Mouse (Mus musculus) kidney, postnatal 10 days (tissue): ENCODE measurements around the gene Itpr2.
A peak's percentile ranks its signal among the peaks of the same experiment; 100 is the strongest.

Source experiments
- DNase-seq: peaks from one replicate; pipeline ENCODE4 v3.0.0; 2021; ENCODE audit warnings: mixed read lengths

The Itpr2 gene

DNA sequence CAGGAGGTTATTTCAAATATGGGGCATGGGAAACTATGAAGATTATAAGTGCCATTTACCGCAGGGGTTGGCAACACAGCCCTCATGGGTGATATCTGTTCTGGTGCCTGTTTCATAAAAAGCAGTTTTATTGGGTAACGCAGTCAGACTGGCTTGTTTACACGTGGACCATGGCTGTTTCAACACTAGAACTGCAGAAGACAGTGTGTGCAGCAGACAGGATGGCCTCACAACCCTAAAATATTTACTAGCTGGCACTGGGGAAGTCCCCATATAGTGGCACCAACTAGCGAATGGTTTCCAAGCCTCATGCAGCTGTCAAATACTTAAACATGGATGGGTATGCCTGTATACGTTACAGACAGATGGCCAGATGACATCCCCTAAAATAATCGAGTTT, 290.8 kb downstream of the Itpr2 start:
- no peak for DNase-seq

DNA sequence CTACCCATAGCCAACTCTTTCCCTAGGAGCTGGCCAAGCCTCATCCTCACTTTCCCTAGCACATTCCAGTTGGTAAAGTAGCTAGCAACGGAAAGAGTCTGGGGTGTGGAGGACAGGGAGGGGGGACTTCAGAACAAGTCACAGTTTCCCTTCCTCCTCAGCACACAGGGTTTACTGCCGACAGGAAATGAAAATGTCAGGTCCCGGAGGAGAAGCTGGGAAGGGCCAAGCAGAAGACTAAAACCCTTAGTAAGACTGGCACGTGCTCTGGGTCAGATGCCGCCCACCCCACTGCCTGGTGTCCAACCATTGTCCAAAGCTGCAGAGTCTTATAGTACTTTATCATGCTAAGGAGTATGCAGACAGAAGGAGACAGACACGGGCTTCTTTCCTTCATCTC, 293.0 kb downstream of the Itpr2 start:
- peak; percentile 46 for DNase-seq

DNA sequence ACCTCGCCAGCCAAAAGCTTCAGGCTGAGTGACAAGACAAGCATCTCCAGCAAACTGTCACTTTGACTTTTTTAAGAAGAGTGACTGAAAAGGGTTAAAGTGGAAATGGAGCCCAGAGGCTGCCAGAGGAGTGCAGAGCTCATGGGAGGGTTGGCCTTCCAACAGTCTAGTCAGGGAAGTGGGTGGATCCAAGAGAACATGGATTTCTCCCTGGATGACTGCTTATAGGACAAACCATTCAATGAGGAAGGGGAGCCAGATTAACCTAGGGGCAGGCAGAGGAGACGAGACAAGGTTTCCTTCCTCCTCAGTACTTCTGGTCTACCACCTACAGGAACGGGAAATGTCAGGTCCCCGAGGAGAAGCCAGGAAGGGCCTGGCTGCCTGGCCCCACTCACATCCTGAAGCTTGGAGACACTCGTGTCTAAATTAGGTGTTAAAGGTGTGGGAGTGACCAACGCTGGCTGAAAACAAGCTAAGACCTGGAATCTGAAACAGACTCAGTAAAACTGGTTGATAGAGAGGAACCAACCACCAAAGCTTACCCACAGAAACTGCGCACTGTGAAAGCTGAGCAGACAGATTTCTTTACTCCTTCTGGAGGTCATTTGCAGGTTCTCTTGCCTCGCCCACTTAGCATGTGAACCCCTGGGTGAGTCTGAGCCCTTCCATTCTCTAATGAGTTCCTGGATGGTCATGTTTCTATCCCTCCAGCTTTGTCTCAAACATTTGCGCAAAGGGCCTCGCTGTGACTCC, 294.6 kb downstream of the Itpr2 start:
- DNase-seq, result peak; percentile 41

DNA sequence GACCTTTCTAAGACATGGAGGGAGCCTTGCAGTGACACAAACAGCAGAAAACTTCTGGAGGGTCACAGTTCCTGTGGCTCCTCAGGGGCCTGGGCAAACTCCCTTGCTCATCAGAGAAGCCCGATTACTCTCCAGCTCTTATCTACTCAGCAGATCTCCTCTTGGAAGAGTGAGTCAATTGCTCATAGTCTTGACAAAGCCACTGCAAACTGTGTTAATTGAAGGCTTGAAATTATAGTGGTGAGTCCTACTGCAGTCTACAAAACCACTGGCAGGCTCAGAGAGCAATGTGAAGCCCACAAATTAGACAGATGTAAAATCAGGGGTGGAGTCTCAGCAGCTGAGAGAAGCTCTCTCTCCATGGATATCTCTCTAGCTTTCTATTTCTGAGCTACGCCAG, 296.9 kb downstream of the Itpr2 start:
- DNase-seq, result no peak

DNA sequence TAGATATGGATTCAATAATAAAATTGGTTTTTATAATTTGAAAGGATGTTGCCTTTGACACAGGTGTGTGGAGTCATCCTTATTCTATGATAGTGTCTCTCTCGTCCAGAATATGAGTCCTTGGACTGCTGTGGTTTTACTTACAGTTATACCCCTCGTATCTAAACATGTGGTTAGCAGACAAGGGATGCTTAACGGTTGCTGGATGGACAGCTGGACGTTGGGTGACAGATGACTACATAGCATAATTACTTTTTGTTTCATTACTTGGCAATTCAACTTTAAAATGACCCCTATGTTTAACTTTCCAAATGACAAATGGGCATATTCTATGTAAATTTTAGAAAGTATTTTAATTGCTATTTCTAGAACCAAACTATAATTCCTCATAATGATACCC, 297.6 kb downstream of the Itpr2 start:
- no peak for DNase-seq

DNA sequence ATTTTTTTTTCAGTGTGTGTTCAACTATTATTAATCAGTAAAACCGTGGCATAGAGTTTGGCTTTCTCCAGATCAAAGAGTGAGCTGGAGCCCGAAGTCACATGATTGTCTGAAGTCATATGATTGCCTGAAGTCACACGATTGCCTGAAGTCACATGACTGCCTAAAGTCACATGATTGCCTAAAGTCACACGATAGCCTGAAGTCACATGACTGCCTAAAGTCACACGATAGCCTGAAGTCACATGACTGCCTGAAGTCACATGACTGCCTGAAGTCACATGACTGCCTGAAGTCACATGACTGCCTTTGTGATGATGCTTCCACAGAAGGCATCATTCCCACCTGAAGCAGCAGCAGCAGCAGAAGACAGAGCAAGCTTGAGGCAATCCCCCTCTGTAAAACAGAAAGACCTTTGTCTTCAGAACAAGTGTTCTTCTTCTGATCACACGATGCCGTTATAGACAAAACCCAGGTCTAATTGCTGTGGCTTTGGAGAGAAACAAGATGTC, 304.1 kb downstream of the Itpr2 start:
- no peak for DNase-seq

DNA sequence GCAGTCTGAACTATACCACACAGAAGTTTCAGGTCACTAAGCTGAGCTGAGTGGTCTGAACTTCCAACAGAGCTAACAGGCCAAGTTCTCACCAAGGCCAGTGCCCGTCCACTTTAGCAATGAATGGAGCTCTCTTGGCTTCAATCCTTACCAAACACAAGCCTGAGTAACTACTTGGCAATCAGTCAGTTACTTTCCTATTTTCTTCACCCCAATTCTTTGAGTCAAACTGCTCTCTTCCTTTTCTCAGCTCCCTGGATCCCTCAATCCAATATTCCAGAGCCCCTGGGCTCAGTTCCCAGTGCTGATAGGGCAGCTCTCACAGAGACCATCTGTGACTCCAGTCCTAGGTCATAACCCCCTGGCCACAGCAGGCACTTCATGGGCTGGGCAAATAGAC, 305.3 kb downstream of the Itpr2 start:
- no peak for DNase-seq

DNA sequence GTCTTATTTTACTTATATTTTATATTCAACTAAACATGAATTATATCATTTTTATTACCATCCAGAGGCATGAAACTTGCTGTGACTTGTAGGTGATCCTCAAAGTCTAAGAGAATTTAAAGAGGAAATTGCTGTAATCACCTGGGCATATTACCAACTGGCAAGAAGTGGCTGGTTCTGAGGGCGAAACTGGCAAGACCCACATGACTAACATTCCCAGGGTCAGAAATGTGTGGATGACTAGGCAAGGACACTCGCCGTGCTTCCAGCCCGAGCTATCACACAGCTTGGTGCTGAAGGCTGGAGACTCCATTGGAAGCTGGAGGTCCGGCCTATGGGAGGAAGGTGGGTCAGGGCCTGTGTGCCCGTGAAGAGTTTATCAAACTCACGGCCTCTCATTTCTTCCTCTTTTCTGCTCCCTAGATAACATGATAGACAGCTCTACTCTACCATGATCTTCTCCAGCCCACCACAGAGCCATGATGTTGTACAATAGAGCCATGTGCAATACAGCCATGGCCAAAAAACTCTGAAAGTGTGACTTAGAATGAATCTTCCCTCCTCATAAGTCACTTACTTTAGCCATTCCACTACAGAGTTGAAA, 306.1 kb downstream of the Itpr2 start:
- DNase-seq, result no peak

DNA sequence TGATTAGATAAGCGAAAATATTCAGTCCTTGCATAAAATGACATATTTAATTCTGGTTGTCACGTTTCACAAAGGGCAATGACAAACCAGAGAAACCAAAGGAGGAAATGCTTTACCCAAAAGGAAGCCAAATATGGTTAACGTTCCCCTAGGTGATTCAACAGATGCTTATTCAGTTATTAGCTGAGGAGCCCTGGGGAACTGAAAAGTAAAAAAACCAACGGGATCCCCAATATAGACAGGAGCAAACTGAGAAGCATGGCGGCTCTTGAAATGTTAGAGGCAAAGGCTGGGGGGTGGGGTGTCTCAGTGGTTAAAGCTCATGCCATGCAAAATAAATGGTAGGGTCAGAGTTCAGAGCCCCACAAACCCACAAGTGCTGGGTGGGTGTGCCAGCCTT, 310.1 kb downstream of the Itpr2 start:
- DNase-seq, result no peak

DNA sequence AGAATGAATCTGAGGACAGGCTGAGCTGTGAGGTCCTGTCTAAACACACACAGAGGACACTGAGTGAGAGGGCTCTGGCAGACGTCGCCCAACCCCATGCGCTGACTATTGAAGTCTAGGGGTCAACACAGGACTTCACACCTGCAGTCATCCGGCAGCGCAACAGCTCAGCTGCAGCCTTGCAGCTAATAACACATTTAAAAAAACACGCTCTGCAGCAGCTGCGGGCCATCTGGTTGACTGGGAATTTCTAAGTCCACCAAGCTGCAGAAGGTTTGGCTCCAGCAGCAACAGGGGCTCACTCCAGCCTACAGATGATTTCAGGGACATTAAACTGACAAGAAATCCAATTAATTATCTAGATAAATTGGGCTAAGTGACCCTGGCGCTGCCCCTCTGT, 312.0 kb downstream of the Itpr2 start:
- peak; percentile 69 for DNase-seq

DNA sequence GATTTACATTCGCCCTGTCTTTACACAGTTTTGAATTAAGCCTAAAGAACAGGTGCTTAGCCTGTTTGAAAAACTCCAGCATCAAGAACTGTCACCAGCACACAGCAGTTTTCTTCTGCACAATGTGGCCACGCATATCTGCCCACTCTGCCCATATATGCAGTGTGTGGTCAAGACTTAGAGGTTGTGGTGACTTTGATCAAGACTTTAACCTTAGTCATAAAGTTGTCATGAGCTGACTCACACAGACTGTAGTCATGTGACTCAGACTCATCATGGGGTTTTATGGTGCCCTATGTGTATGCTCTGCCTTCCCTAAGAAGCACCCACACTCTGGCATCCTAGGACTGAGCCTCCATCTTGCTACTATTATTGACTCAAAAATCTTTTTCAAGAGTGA, 316.5 kb downstream of the Itpr2 start:
- no peak for DNase-seq

DNA sequence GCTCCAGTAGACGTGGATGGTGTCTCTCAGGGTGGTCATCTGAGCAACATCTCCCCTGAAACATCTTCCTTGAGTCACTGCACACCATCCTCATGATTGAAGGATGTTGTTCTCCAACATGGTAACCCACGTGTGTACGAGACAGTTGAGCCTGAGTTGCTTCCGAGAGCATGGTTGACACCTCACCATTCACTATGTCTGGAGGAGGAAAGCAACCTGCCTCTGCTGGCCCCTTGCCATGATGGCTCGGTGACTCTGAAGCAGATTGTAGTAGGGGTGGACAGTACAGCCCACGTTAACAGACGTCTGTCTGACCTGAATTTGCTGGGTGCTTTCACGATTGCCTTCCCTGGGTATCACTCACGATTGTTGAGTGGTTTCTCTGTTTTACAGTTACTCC, 317.3 kb downstream of the Itpr2 start:
- no peak for DNase-seq

DNA sequence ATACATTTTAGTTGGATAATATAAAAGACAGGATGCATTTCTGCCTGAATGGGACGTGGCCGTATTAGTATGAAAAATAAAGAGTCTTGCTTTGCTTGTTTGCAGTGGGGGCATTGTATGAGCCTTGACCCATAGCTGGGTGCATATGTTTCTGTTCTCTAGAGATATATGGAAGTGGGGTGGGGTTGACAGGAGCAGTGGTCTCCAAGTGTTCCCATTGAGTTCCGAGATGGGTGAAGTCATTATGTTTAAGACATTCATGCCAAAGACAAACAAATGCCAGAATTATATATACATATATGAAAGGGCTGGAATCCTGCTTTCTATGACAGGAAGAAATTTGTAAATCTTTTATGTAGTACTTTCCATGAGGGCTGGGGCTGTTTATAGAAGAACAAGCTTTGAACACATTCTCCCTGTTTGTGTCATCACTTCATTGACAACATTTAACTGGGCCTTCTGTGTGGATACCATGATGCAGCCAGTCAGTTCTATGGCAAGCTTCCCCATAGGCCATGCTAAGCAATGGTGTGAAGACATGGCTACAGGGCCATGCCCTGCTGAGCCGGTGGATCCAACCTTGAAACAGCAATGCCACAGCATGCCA, 327.3 kb downstream of the Itpr2 start:
- DNase-seq, result no peak

DNA sequence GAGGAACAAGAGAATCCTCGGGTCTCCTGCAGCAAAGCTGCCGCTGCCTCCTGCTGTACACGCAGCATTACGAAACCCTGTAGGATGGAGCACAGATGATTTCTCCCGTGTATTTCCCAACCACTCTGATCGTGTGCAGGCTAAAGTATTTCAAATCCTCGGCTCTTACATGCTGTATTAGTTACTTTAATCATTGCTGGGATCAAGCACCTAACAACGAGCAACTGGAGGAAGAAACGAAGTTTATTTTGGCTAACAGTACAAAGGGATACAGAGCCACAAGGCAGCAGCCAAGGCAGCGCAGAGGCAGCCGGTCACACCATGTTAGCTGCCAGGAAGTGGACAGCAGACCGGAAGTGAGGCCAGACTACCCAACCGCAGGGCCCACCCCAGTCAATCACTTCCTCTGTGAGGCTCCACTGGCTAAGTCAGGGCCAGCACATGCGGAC, 331.4 kb downstream of the Itpr2 start:
- peak; percentile 73 for DNase-seq

DNA sequence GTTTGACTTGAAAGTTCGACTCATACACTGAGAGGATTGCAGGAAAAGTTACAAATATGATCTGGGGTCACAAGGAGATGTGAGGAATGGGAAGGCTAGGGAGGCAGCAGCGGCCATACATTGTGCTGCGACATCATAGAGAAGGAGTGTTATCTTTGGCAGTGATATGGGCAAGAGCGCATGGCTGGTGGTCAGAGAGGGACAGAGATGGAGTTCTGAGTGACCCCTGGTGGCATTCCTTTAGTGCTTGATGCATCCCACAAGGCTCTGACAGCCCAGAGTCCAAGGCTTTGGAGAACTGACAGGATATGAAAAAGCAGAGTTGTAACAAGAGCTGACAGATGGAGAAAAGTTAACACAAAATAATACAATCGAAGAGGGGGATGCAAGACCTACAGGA, 334.8 kb downstream of the Itpr2 start:
- DNase-seq, result peak; percentile 29

DNA sequence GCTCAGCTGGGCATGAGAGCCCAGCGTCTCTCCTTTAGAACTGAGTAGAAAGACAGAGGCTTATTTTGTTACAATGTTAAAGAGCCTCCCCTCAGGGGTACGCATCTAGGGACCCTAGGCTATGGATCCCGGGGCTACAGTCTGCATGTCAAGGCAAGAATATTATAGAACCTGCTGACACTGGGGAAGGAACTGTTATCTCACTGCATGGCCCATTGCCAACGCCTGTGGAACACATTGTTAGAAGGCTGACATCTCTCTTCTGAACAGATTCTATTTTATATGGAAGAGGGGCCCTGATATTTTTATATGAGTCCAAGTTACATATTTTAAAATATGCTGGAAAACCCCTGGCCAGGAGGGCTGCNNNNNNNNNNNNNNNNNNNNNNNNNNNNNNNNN, 342.4 kb downstream of the Itpr2 start:
- DNase-seq, result no peak

DNA sequence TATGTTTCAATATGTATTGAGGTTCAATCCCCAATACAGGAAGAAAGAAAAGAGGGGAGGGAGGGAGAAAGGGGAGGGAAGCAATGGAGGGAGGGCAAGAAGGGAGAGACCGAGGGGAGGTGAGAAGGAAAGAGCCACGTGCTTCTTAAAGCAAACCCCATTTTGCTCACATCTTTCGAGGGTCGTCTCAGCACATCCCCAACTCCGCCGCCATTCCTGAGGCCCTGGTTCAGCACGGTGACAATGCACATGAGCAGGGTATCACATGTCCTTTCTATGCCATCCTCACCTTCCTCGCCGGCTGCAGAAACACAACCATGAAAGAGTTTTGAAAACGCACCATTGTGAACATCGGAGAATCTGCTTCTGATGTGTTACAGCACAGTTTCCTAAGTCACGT, 343.3 kb downstream of the Itpr2 start:
- DNase-seq, result no peak

DNA sequence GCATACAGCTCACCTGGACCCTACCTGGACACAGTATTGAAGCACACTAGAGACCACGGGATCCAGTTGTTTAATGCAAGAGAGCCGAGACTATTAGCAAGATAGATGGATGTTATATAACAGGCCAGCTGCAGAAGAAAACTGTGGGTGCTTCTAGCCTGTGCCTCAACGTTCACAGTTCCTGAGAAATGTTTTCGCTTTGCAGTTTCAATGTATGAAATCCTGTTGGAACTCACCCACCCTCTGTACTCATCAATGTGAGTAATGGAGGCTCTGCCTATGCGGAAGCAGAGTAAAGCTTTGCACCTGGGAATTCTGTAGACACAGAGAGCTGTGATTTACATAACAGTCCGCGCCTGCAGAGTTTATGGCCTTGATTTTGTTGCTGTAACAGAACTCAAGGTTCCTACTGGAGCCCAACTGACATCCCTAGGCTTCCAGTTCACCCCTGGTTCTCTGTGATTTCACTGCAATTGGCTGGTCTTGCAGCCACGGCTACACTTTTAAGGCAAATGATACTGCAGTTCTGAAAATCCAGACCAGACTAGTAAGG, 344.0 kb downstream of the Itpr2 start:
- no peak for DNase-seq

DNA sequence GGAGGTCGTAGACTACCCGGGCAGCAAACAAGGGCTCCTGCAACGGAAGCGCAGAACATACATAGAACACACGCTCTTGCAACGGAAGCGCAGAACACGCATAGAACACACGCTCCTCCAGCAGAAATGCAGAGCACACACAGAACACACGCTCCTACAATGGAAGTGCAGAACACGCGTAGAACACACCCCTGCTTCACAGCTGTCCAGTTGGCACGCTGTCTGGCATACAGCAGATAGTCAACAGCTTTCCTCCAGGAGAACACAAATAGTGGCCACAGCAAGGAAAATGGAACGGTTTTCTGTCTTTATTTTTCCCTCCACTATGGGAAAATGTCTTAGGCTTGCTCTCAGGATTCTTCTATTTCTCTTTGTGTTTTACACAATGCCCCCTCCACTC, 344.9 kb downstream of the Itpr2 start:
- no peak for DNase-seq

DNA sequence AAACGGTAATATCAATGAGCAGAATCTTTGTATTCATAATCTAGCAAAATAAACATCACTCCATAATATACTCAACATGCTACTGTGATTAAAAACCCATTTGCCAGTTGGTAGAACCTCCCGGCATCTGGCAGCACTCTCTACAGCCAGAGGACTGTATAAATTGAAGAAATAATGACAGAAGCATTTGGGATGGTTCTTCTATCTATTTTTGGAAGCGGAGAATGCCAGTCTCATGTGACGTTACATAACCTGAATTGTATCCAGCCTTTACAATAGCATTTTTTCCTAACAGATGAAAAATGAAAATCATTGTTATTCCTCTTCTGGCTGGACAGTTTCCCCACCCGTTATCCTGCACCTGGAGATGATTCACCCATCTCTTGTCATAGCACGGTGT, 345.5 kb downstream of the Itpr2 start:
- no peak for DNase-seq

DNA sequence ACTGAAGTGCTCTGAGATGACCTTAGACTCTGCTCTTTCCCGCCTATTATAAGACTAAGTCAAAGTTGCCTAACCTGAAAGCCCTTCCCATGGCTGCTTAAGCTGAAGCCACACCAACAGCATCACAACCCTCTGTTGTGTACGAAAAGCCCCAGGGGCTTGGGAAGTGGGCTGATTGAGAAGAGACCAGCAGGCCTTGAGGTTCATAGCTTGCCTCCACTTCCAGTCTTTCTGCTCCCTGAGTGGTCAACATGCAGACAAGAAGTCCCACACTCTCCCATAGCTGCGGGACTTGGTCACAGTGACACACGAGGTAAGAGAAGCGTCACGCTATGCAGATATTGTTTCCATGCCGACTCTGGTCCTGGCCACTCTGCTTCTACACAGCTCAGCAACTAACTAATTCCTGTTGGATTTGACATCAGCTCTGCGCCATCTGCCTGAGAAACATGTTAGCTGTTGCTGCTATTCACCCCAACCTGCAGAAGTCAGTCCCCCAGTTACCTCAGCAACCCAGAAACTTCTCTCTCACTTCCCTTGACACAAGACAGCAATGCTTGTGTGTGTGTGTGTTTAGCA, 346.8 kb downstream of the Itpr2 start:
- DNase-seq, result no peak

DNA sequence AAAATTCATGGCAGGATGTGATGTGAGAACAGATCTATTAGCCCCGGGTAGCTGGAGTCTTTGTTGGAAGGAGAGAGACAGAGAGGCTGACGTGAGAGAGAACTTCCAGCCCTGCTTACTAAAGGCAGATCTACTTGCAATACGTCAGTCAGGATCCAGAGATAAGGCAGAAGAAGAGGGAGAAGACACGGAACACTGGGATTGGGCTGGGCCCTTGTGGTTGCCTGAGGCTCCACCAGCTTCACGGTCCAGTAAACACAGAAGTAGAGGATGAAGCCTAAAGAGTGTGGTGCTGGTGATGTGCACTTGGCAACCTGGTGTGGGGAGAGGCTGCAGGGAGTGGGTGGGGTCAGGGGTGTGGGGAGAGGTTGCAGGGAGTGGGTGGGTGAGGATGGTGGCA, 349.2 kb downstream of the Itpr2 start:
- DNase-seq, result no peak

DNA sequence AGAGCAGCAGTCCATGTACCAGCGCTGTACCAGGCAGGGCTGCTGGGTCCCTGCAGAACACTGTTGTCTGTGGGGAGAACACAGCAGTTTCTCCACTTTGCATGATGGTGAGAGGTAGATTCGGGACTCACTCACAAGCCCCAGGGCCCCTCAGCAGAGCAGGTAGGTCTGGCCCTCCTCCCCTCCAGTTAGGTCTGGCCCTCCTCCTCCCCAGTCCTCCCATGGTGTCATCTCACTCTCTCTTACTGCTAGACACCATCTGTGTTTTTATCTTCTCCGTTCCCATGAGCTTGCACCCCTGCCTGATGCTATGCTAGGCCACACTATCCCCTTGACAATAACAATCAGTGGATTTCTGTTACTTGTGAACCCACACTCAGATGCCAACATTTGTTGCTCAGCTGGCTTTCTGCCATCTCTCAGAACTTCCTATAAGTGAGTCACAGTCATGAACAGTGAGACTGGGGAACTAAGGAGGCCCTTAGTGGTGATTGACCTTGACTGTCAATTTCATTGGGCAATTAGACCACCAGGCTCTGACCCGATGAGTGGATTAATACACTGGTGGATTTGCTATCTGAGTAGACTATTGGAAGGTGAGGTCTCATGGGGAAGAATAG, 360.9 kb downstream of the Itpr2 start:
- no peak for DNase-seq
